Mouse (Mus musculus) lung, adult 2 months (tissue): ENCODE measurements around the gene Ctnna3. TPM values are rescaled to one million over a fixed set of nuclear protein-coding genes. Genes with fewer than 3 reads are reported as not detected.

Experiments used
- DNase-seq: peaks from one replicate; pipeline ENCODE4 v3.0.0; 2022
- H3K4me1 ChIP-seq: fragments of 200-500 bp; 2 replicates; pipeline ENCODE4 v1.6.1; 2011; ENCODE audit warnings: low read length; ENCODE audit not compliant: control insufficient read depth, insufficient read depth
- H3K4me3 ChIP-seq: fragments of 200-500 bp; replicated peaks from 2 replicates; pipeline ENCODE3; 2011; ENCODE audit warnings: low read depth, mild to moderate bottlenecking, control low read depth, low read length; ENCODE audit errors: extremely low read depth
- CTCF ChIP-seq: fragments of 200-500 bp; IDR thresholded peaks from 2 replicates; pipeline ENCODE4 v1.5.1; 2011; ENCODE audit warnings: mild to moderate bottlenecking, low read length, control low read depth; ENCODE audit not compliant: insufficient read depth
- POLR2A ChIP-seq: fragments of 200-500 bp; IDR thresholded peaks from 2 replicates; pipeline ENCODE4 v1.6.1; 2011; ENCODE audit warnings: low read depth, mild to moderate bottlenecking, control low read depth, low read length, borderline replicate concordance; ENCODE audit errors: extremely low read depth
- WGBS: fragments of 180-500 bp; shearing (Covaris S2); methylation state at CpG from one replicate; pipeline ENCODE4 v1.1.7; 2018; 5-methylcytosine and 5-hydroxymethylcytosine counted together
- polyA plus RNA-seq: library from polyadenylated mRNA; depleted of rRNA; stranded (reverse); fragments of >200 nt; gene quantifications from 2 replicates; pipeline ENCODE4 v1.2.3, GENCODE M21; 2012

Ctnna3 gene
- polyA plus RNA-seq, 1 experiment: 0.33 TPM

GRCm38 (mm10) chr10:63478946-63479345 is 49.0 kb downstream of the Ctnna3 start:
- H3K4me3 ChIP-seq: no peak overlapping the region
- no peak for DNase-seq
- no peak for TF ChIP-seq CTCF
- no peak for TF ChIP-seq POLR2A
- 0 out of 2 replicates have a peak, but pooled peaks cover 2% of the 10 kb centered on the region for H3K4me1 ChIP-seq
- WGBS: 26% methylated on average over 2 of the region's 2 CpGs

- Histone ChIP-seq H3K4me1 (0 out of 2 replicates have a peak, but pooled peaks cover 2% of the 10 kb centered on the region), H3K4me3 (no peak overlapping the region)
- TF ChIP-seq CTCF (no peak), POLR2A (no peak)
- 47% methylated on average over 5 of the region's 5 CpGs for WGBS
- no peak for DNase-seq
Observed at GRCm38 (mm10) chr10:63480066-63480465, 50.2 kb downstream of the Ctnna3 start.

GRCm38 (mm10) chr10:63488346-63488745 is 58.4 kb downstream of the Ctnna3 start:
- TF ChIP-seq POLR2A: no peak
- TF ChIP-seq CTCF: no peak
- H3K4me3 ChIP-seq: no peak overlapping the region
- DNase-seq: no peak
- WGBS: 90% methylated on average over 7 of the region's 7 CpGs
- no peaks in the 10 kb centered on the region for H3K4me1 ChIP-seq

GRCm38 (mm10) chr10:63523956-63524355 is 94.1 kb downstream of the Ctnna3 start:
- TF ChIP-seq CTCF (no peak), POLR2A (no peak)
- WGBS: 72% methylated on average over 3 of the region's 3 CpGs

GRCm38 (mm10) chr10:63526027-63526426 is 96.1 kb downstream of the Ctnna3 start:
- WGBS: 65% methylated on average over 4 of the region's 4 CpGs
- Histone ChIP-seq H3K4me1 (no peaks in the 10 kb centered on the region), H3K4me3 (no peak overlapping the region)
- TF ChIP-seq POLR2A (no peak), CTCF (no peak)
- no peak for DNase-seq

More at GRCm38 (mm10) chr10:63523956-63524355, 94.1 kb downstream of the Ctnna3 start:
- no peak overlapping the region for H3K4me3 ChIP-seq
- no peak for DNase-seq
- H3K4me1 ChIP-seq: no peaks in the 10 kb centered on the region

- Histone ChIP-seq H3K4me3 (no peak overlapping the region), H3K4me1 (no peaks in the 10 kb centered on the region)
- no peak for DNase-seq
- TF ChIP-seq POLR2A: no peak
- no peak for TF ChIP-seq CTCF
- WGBS: 56% methylated on average over 8 of the region's 8 CpGs
Observed at GRCm38 (mm10) chr10:63532381-63532780, 102.5 kb downstream of the Ctnna3 start.

- TF ChIP-seq CTCF: no peak
- TF ChIP-seq POLR2A: no peak
- H3K4me3 ChIP-seq: no peak overlapping the region
- WGBS: 30% methylated on average over 5 of the region's 5 CpGs
- no peak for DNase-seq
- H3K4me1 ChIP-seq: no peaks in the 10 kb centered on the region
Observed at GRCm38 (mm10) chr10:63541754-63542153, 111.9 kb downstream of the Ctnna3 start.

- DNase-seq: no peak
- no peak for TF ChIP-seq POLR2A
- TF ChIP-seq CTCF: no peak
- WGBS: 63% methylated on average over 6 of the region's 6 CpGs
- no peaks in the 10 kb centered on the region for H3K4me1 ChIP-seq
- no peak overlapping the region for H3K4me3 ChIP-seq
Observed at GRCm38 (mm10) chr10:63542493-63542892, 112.6 kb downstream of the Ctnna3 start.

- Histone ChIP-seq H3K4me1 (no peaks in the 10 kb centered on the region), H3K4me3 (no peak overlapping the region)
- no peak for DNase-seq
- TF ChIP-seq POLR2A (no peak), CTCF (no peak)
- 77% methylated on average over 8 of the region's 8 CpGs for WGBS
Observed at GRCm38 (mm10) chr10:63566691-63567090, 136.8 kb downstream of the Ctnna3 start.

GRCm38 (mm10) chr10:63571561-63571960 is 141.7 kb downstream of the Ctnna3 start:
- DNase-seq: no peak
- no peaks in the 10 kb centered on the region for H3K4me1 ChIP-seq
- no peak for TF ChIP-seq POLR2A
- no peak for TF ChIP-seq CTCF
- no peak overlapping the region for H3K4me3 ChIP-seq
